Mouse (Mus musculus): ENCODE measurements at regions not wholly inside any gene's neighbourhood (a gene's known extent, or its start where the extent isn't known, plus 50 kb on each side); places are given as distances from the start of the nearest gene placed in this dataset.

DNA sequence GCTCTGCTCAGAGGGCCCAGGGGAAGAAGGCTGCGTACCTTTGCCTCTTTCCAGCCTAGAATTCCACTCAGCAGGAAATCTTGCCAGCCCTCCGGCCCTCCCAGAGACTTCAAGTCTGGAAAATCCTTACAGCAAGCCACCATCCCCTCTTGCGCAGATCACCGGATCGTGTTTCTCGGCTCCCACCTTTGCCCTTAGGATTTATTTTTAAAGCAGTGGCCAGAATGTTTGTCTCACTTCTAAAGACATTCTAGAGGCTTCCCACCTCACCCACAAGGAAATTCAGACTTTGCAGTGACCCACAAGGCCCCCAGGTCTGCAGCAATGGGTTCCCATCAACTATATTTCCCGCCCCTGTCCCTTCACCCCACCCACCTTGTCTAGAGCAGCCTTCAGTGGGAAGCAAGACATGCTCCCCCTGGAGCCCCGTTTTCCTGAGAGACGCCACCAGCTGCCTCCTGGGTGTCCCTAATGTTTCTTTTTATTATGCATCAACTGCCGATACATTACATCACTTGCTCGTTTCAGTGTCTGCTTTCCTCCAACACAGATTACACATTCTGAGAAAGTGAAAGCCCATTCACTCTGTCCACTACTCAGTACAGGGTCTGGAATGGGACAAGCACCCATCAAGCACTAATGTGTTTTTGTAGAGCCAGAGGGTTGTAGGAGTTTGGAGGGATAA, 65.0 kb upstream of the Klf3 start:
- DNase-seq (ENCODE audit: low read depth, low spot score): no peak

DNA sequence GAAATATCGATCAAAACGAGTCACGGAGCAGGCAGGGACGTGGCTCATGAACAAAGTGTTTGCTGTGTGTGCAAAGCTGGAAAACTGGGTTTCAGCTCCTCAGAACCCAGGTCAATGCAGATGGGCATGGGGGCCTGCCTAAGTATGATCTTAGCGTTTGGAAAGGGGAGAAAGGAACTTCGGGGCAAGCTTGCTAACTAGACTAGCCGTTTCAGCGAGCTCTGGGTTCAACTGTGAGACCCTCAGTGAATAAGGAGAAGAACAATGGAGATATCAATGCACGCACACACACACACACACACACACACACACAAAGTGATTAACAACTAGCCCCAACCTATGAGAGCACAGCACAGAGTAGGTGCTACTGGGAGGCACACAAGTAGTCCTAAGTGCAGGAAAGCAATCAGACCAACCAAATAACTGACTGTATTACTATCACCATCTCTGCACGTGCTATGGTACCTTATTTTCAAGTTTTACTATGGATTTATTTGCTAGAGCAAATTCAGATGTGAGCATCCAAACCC, 64.3 kb upstream of the Klf3 start:
- DNase-seq (ENCODE audit: low read depth, low spot score): no peak

DNA sequence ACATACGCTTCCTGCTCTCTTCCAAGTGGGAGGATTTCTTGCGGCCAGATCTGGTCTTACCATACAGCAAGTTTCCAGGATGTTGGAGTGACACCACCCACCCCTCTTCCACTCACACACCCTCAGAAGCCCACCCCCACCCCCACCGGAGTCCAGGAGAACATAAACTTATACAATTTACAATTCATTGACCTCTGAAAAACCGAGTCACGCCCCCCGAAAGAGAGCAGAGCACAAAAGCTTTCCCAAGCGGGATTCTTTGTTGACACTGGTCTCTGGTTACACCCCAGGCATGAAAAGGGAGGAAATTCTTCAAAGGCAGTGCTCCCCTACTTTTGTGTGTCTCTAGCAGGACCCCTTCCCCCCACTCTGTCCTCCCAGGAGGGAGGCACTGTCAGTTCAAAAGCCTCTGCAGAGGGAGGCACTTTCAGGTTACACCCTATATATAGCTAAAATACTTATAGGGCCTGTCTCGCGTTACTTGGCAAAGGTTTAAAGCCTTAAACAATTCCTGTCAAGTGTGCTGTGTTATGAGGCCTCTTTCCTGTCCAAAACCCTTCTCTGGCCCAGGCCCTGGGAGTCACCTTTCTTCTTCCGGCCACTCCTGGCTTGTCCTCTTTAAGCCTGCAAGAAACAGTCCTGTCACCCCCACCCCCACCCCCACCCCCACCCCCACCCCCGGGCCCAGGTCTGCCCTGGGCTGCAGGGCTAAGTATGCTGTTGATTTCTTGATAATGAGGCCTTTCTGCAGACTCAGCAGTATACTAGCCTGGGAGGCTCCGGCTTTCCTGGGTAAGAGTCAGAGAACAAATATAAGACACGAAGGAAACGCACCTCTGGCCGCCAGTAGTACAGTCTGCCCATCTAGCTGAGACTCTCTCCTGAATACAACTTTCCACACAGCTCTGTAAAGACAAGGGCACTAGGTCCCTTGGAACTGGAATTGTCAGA, 63.6 kb upstream of the Klf3 start:
- no peak for DNase-seq (ENCODE audit: low read depth, low spot score)

DNA sequence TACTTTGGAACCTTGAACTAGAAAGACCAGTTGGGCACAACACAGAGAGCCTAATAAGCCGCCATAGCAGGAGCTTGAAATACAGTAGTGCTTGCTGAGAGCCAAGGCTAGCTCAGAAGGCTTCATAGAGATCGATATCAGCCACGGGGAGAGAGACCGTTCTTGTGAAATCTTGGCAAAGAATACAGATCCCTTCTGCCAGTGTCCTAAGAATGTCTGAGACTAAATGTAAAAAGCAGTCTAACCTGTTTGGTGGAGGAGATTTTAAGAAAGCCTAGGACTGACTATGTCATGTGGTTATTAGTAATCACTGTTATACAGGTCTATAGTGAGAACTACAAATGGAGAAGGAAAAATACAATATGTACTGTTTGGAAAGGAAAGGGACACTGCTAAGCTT, 59.1 kb upstream of the Klf3 start:
- no peak for DNase-seq (ENCODE audit: low read depth, low spot score)

DNA sequence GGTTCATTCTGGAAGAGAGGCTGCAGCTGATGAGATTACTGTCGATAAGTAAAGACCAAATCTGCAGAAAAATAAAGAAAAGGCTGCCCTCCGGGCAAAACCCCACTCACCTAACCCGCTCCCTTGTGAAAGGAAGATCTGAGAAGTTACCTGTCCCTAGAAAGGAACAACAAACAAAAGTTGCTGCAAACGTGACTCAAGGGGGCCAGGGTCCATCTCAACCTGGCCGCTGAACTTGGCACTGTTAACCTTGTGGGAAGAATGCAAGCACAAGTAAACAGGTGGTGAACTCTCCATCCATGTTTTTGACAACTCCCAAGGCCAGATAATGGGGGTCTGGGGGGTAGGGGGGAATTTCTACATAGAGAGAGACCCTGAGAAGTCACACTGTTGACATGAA, 58.7 kb upstream of the Klf3 start:
- no peak for DNase-seq (ENCODE audit: low read depth, low spot score)

DNA sequence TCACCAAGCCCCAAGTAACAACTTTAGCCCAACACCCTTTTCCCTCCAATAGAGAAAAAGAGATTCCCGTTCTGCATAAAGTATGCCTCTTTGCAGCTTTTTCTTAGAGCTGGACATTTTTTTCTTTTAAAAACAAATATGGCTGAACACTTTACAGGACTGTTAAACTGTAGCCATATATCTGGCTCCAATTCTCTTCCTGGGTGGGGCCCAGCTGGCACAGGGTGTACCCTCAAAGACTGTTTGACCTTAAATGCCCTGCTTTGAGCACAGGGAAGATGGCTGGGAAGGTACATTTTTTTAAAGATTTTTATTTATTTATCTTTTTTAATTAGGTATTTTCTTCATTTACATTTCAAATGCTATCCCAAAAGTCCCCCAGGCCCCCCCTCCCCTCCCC, 55.7 kb upstream of the Klf3 start:
- no peak for DNase-seq (ENCODE audit: low read depth, low spot score)

DNA sequence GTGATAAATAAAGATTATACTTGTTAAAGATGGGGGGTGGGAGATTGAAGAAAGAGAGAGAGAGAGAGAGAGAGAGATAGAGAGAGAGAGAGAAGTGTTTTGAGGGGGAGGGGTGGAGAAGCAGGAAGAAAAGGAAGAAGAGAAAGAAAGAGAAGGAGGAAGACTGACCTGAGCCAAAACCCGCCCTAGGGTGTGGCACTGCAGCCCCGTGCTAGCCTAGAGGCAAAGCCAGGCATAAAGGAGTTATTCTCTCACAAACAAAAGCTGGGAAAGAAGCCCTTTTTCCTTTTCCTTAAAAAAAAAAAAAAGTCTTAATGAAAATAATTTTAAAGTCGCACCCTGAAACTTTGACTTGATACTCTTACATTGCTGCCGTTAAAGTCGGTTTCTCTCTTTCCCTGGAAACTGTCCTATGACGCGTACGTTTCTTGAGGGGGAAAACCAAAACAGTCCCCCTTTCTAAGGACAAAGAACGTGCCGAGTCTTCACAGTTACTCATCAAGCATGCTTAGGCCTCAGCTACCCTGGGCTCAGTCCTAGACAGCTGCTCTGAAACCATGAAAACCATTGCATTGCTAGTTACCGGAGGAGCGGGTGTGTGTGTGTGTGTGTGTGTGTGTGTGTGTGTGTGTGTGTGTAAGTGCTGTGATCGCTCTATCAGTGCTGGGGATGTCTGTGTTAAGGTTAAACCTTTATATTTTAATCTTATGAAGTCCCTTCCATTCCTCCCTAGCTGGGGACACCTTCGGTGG, 53.6 kb upstream of the Klf3 start:
- DNase-seq (ENCODE audit: low read depth, low spot score): no peak

DNA sequence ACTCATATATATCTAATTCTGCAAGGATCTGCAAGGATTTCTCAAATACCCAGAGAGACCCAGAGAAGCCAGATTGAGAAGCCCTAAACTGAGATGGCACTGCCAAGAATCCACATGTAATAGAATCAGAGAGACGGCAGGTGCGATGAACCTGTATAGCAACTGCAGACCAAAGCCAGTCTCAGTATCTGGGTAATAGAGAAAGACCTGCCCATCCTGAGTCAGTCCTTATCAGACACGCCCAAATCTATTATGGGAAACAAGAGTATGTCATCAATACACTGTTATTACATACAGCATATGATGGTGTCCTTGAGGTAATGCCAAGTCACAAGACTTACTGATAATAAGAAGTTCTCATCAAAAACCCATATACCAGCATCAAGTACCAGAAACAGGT, 52.8 kb upstream of the Klf3 start:
- DNase-seq (ENCODE audit: low read depth, low spot score): no peak

DNA sequence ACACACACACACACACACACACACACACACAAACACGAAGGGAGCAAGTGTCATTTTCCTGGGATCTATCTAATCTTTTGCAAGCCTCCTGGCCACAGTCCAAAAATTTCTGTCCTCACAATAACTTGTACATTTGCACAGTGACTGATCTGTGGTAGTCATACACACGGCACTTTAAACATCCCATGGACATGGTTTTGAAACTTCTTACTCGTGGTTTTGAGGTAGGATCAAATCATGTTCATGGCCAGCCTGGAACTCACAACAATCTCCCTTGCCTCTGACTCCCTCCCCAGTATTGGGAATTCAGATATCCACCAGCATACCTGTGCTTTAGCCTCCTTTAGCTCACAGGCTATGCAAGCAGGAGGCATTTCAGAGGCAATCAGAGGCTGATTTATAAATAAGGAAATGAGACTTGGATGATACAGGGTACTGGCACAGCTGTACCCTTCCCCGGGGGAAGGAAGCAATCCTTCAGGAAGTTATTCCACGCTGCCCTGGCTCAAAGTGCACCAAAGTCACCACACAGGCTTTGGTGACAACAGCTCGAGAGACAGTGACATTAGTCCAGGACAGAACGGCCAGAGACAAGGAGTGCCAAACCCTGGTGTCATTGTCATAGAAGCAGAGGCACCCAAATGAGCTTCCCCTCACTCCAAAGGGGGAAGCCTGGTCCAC, 52.1 kb upstream of the Klf3 start:
- no peak for DNase-seq (ENCODE audit: low read depth, low spot score)

DNA sequence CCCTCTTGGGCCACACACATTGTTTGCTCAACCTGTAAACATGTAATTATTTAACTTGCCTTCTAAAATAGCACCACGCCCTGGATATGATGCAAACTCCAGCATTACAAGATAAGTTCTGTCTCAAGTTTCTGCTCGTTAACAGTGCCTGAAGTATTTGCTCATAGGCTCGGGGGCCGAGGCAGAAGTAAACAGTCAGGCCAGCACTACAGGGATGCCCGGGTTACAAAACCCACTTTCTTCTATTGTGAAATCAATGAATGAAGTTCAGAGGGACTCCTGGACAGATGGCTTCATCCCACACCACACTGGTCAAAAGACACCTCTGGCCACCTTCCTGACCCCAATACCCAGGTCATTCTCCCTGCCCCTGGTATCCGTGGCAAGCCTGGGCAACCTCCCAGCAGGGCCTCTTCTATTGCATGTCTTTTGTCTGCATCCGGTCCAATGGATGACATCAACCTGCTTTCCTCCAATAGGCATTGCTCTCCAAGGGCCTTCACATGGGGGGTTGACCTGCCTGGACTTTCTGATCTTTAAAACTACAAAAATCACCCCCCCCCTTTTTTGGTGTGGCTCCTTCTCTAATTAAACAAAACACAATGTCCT, 49.9 kb upstream of the Klf3 start:
- DNase-seq (ENCODE audit: low read depth, low spot score): no peak
